Mouse (Mus musculus): ENCODE data around the gene 1700028J19Rik.

DNA sequence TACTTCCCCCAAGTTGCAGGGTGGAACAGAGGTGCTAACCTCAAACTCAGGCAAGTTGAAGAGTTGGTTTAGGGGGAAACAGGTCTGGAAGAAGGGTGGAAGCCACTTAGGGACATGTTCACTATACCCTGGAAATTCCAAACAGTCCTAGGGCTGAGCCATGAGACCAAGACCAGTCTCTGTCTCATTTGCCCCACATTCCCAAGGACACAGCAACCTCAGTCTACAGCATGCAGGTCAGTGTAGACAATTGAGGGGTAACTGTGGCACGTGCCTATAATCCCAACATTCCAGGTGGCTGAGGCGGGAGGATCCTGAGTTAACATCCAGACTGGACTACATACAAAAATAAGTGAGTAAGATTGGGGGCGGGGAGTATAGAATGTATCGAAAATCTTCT is 2.8 kb upstream of the 1700028J19Rik start:
- TF ChIP-seq CTCF (IDR thresholded peaks at IDR 0.05; ENCODE audit: borderline replicate concordance, insufficient read depth, low read length) (no peak), POLR2A (IDR thresholded peaks at IDR 0.05; ENCODE audit: low read depth, low read length) (no peak)

Measured in embryonic fibroblast, embryonic 13.5 days (primary cell).